Mouse (Mus musculus): ENCODE measurements around the gene Nrap. TPM values are rescaled to one million over a fixed set of nuclear protein-coding genes. Genes with fewer than 3 reads are reported as not detected.

Nrap gene
- polyA plus RNA-seq, 1 experiment: 25.5 TPM

GRCm38 (mm10) chr19:56423370-56423769 is 33.5 kb upstream of the Nrap start:
- Histone ChIP-seq H3K4me2 (ENCODE audit: low read depth) (no peak overlapping the region), H3K79me2 (ENCODE audit: control insufficient read depth, insufficient read depth) (no peaks in the 10 kb centered on the region), H3ac (ENCODE audit: control insufficient read depth, insufficient read length) (no peak overlapping the region), H3K36me3 (ENCODE audit: control insufficient read depth, insufficient read depth) (no peaks in the 10 kb centered on the region), H3K4me3 (no peak overlapping the region), H3K27me3 (ENCODE audit: control insufficient read depth, insufficient read depth, insufficient read length) (no peaks in the 10 kb centered on the region)
- TF ChIP-seq E2F4 (IDR thresholded peaks at IDR 0.05; ENCODE audit: insufficient read depth): no peak
- no peak for TF ChIP-seq POLR2AphosphoS2 (IDR thresholded peaks at IDR 0.05; ENCODE audit: insufficient read length, low read depth)
- no peak for TF ChIP-seq TCF3 (IDR thresholded peaks at IDR 0.05; ENCODE audit: insufficient read length, low read depth)
- no peak for TF ChIP-seq MYOD1 (IDR thresholded peaks at IDR 0.05; ENCODE audit: control insufficient read depth in 1 of 3, insufficient read length in 2 of 3, low read depth in 2 of 3)
- no peak for TF ChIP-seq REST (IDR thresholded peaks at IDR 0.05; ENCODE audit: insufficient read depth, insufficient read length)
- TF ChIP-seq SRF (IDR thresholded peaks at IDR 0.05; ENCODE audit: control insufficient read depth, insufficient read length, low read depth): no peak
- TF ChIP-seq CEBPB (IDR thresholded peaks at IDR 0.05; ENCODE audit: insufficient read depth, poor library complexity, severe bottlenecking): no peak
- TF ChIP-seq TCF12 (IDR thresholded peaks at IDR 0.05; ENCODE audit: insufficient read depth, poor library complexity, severe bottlenecking): no peak
- no peak for TF ChIP-seq MAX (IDR thresholded peaks at IDR 0.05; ENCODE audit: low read depth)

- H3ac ChIP-seq (ENCODE audit: control insufficient read depth, insufficient read length): no peak overlapping the region
- H3K27me3 ChIP-seq (ENCODE audit: control insufficient read depth, insufficient read depth, insufficient read length): no peaks in the 10 kb centered on the region
- H3K4me3 ChIP-seq: no peak overlapping the region
- peak overlapping the region; percentile 46 for H3K4me2 ChIP-seq (ENCODE audit: low read depth)
- H3K36me3 ChIP-seq (ENCODE audit: control insufficient read depth, insufficient read depth): no peaks in the 10 kb centered on the region
- no peaks in the 10 kb centered on the region for H3K79me2 ChIP-seq (ENCODE audit: control insufficient read depth, insufficient read depth)
- TF ChIP-seq E2F4 (IDR thresholded peaks at IDR 0.05; ENCODE audit: insufficient read depth) (no peak), REST (IDR thresholded peaks at IDR 0.05; ENCODE audit: insufficient read depth, insufficient read length) (no peak), MYOG (IDR thresholded peaks at IDR 0.05; ENCODE audit: control insufficient read depth in 1 of 3, insufficient read depth in 1 of 3, insufficient read length in 2 of 3, low read depth in 2 of 3) (no peak), CEBPB (IDR thresholded peaks at IDR 0.05; ENCODE audit: insufficient read depth, poor library complexity, severe bottlenecking) (no peak), USF1 (IDR thresholded peaks at IDR 0.05; ENCODE audit: low read depth) (no peak)
Measured at GRCm38 (mm10) chr19:56422476-56423338, 32.9 kb upstream of the Nrap start.

- Histone ChIP-seq H3K27me3 (ENCODE audit: control insufficient read depth, insufficient read depth, insufficient read length) (no peaks in the 10 kb centered on the region), H3ac (ENCODE audit: control insufficient read depth, insufficient read length) (no peak overlapping the region), H3K4me2 (ENCODE audit: low read depth) (no peak overlapping the region), H3K36me3 (ENCODE audit: control insufficient read depth, insufficient read depth) (no peaks in the 10 kb centered on the region), H3K79me2 (ENCODE audit: control insufficient read depth, insufficient read depth) (no peaks in the 10 kb centered on the region), H3K4me3 (no peak overlapping the region)
- TF ChIP-seq POLR2AphosphoS2 (IDR thresholded peaks at IDR 0.05; ENCODE audit: insufficient read length, low read depth) (no peak), TCF3 (IDR thresholded peaks at IDR 0.05; ENCODE audit: insufficient read length, low read depth) (no peak), MYOD1 (IDR thresholded peaks at IDR 0.05; ENCODE audit: control insufficient read depth in 1 of 3, insufficient read length in 2 of 3, low read depth in 2 of 3) (no peak), E2F4 (IDR thresholded peaks at IDR 0.05; ENCODE audit: insufficient read depth) (no peak), USF1 (IDR thresholded peaks at IDR 0.05; ENCODE audit: low read depth) (no peak), SRF (IDR thresholded peaks at IDR 0.05; ENCODE audit: control insufficient read depth, insufficient read length, low read depth) (no peak), CEBPB (IDR thresholded peaks at IDR 0.05; ENCODE audit: insufficient read depth, poor library complexity, severe bottlenecking) (no peak), REST (IDR thresholded peaks at IDR 0.05; ENCODE audit: insufficient read depth, insufficient read length) (no peak), POLR2A (IDR thresholded peaks at IDR 0.05; ENCODE audit: insufficient read length, low read depth) (no peak), TCF12 (IDR thresholded peaks at IDR 0.05; ENCODE audit: insufficient read depth, poor library complexity, severe bottlenecking) (no peak), MAX (IDR thresholded peaks at IDR 0.05; ENCODE audit: low read depth) (no peak), MYOG (IDR thresholded peaks at IDR 0.05; ENCODE audit: control insufficient read depth in 1 of 3, insufficient read depth in 1 of 3, insufficient read length in 2 of 3, low read depth in 2 of 3) (no peak)
Measured at GRCm38 (mm10) chr19:56420345-56420744, 30.5 kb upstream of the Nrap start.

GRCm38 (mm10) chr19:56419452-56419851 is 29.6 kb upstream of the Nrap start:
- no peak overlapping the region for H3K4me2 ChIP-seq (ENCODE audit: low read depth)
- H3ac ChIP-seq (ENCODE audit: control insufficient read depth, insufficient read length): no peak overlapping the region
- H3K79me2 ChIP-seq (ENCODE audit: control insufficient read depth, insufficient read depth): no peaks in the 10 kb centered on the region
- no peaks in the 10 kb centered on the region for H3K27me3 ChIP-seq (ENCODE audit: control insufficient read depth, insufficient read depth, insufficient read length)
- TF ChIP-seq USF1 (IDR thresholded peaks at IDR 0.05; ENCODE audit: low read depth): no peak
- no peak for TF ChIP-seq SRF (IDR thresholded peaks at IDR 0.05; ENCODE audit: control insufficient read depth, insufficient read length, low read depth)
- no peak for TF ChIP-seq CEBPB (IDR thresholded peaks at IDR 0.05; ENCODE audit: insufficient read depth, poor library complexity, severe bottlenecking)
- no peak for TF ChIP-seq MYOG (IDR thresholded peaks at IDR 0.05; ENCODE audit: control insufficient read depth in 1 of 3, insufficient read depth in 1 of 3, insufficient read length in 2 of 3, low read depth in 2 of 3)
- TF ChIP-seq TCF3 (IDR thresholded peaks at IDR 0.05; ENCODE audit: insufficient read length, low read depth): no peak
- no peak for TF ChIP-seq MYOD1 (IDR thresholded peaks at IDR 0.05; ENCODE audit: control insufficient read depth in 1 of 3, insufficient read length in 2 of 3, low read depth in 2 of 3)
- TF ChIP-seq REST (IDR thresholded peaks at IDR 0.05; ENCODE audit: insufficient read depth, insufficient read length): no peak
- TF ChIP-seq MAX (IDR thresholded peaks at IDR 0.05; ENCODE audit: low read depth): no peak
- no peak for TF ChIP-seq E2F4 (IDR thresholded peaks at IDR 0.05; ENCODE audit: insufficient read depth)
- no peak for TF ChIP-seq TCF12 (IDR thresholded peaks at IDR 0.05; ENCODE audit: insufficient read depth, poor library complexity, severe bottlenecking)
- no peak for TF ChIP-seq POLR2AphosphoS2 (IDR thresholded peaks at IDR 0.05; ENCODE audit: insufficient read length, low read depth)
- no peak for TF ChIP-seq POLR2A (IDR thresholded peaks at IDR 0.05; ENCODE audit: insufficient read length, low read depth)
- H3K36me3 ChIP-seq (ENCODE audit: control insufficient read depth, insufficient read depth): no peaks in the 10 kb centered on the region
- H3K4me3 ChIP-seq: no peak overlapping the region
